Mouse (Mus musculus) heart, embryonic 11.5 days (tissue): ENCODE results near the gene En1. TPM values are rescaled to one million over a fixed set of nuclear protein-coding genes. Genes with fewer than 3 reads are reported as not detected.

Experiments used
- ATAC-seq: fragments of 200-750 bp; cut with Nextera tagmentation; replicated peaks from 2 replicates; pipeline ENCODE4 v1.8.0; 2017; ENCODE audit warnings: moderate library complexity; ENCODE audit not compliant: insufficient number of reproducible peaks, low FRiP score, low TSS enrichment
- H3K27ac ChIP-seq: fragments of 300-500 bp; sonication (generic); 2 replicates; pipeline ENCODE4 v1.5.1; 2014; ENCODE audit warnings: mild to moderate bottlenecking, low read depth, low read length
- H3K27me3 ChIP-seq: fragments of 300-500 bp; sonication (generic); 2 replicates; pipeline ENCODE4 v1.6.1; 2014; ENCODE audit warnings: mild to moderate bottlenecking, low read length, mixed read lengths; ENCODE audit not compliant: control insufficient read depth, insufficient read depth
- H3K36me3 ChIP-seq: fragments of 300-500 bp; sonication (generic); 2 replicates; pipeline ENCODE4 v1.6.1; 2014; ENCODE audit warnings: mild to moderate bottlenecking, low read length, moderate library complexity, mixed read lengths; ENCODE audit not compliant: control insufficient read depth, insufficient read depth
- H3K4me1 ChIP-seq: fragments of 300-500 bp; sonication (generic); 2 replicates; pipeline ENCODE4 v1.6.1; 2014; ENCODE audit warnings: low read length; ENCODE audit not compliant: control insufficient read depth, insufficient read depth
- H3K4me2 ChIP-seq: fragments of 300-500 bp; sonication (generic); 2 replicates; pipeline ENCODE4 v1.6.1; 2014; ENCODE audit warnings: mild to moderate bottlenecking, moderate library complexity
- H3K4me3 ChIP-seq: fragments of 300-500 bp; sonication (generic); 2 replicates; pipeline ENCODE4 v1.5.1; 2014; ENCODE audit warnings: low read depth, low read length
- H3K9ac ChIP-seq: fragments of 300-500 bp; sonication (generic); 2 replicates; pipeline ENCODE4 v1.6.1; 2014; ENCODE audit warnings: mild to moderate bottlenecking, low read depth, low read length, moderate library complexity
- H3K9me3 ChIP-seq: fragments of 300-500 bp; sonication (generic); replicated peaks from 2 replicates; pipeline ENCODE4 v1.6.1; 2016; ENCODE audit warnings: low read length; ENCODE audit not compliant: control insufficient read depth
- WGBS: fragments of 180-500 bp; shearing (Covaris S2); extraction: QIAGEN DNeasy Blood & Tissue Kit; methylation state at CpG from one replicate; pipeline ENCODE4 v1.1.7; 2014; ENCODE audit not compliant: insufficient replicate concordance; 5-methylcytosine and 5-hydroxymethylcytosine counted together
- polyA plus RNA-seq: library from polyadenylated mRNA; unstranded; fragments of >200 nt; fragmentation: Nextera tagmentation; extraction: Ambion mirVana; gene quantifications from 2 replicates; pipeline ENCODE4 v1.2.1, GENCODE M21; 2014

The En1 gene
- polyA plus RNA-seq, 1 experiment from 2014 or later, result not detected

DNA sequence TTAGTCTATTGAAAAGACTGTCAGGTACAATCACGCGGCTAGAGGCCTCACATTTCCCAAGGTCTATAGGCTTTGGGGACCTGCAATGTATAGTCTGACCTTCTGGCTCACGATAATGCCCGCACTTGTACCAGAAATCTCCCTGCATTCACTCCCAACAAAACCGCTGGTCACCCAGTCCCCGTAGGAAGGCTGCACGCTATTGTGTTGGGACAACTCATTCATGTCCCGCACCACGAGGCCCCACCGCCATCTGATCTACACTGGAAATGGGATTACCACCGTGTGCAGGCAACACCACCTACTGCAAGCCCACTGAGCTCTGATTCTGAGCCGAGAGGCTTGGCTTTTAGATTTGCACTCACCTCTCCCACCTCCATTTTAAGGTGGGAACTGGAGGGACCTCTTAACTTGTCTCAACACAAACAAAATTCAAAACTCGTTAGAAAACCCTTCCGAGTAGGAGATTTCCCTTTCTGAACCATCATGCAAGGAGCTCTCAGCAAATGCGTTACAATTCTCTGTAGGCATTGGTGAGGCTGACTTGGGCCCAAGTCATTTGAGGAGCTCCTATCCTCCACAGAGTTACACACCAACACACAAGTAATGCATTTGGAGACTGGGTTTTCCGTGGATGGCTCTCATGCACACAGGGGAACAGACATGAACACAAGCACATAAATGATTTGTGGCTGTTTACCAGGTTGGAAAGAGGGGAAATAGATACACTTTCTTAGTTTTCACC, 3.9 kb upstream of the En1 start:
- 2% methylated on average over 16 of the region's 16 CpGs for WGBS

DNA sequence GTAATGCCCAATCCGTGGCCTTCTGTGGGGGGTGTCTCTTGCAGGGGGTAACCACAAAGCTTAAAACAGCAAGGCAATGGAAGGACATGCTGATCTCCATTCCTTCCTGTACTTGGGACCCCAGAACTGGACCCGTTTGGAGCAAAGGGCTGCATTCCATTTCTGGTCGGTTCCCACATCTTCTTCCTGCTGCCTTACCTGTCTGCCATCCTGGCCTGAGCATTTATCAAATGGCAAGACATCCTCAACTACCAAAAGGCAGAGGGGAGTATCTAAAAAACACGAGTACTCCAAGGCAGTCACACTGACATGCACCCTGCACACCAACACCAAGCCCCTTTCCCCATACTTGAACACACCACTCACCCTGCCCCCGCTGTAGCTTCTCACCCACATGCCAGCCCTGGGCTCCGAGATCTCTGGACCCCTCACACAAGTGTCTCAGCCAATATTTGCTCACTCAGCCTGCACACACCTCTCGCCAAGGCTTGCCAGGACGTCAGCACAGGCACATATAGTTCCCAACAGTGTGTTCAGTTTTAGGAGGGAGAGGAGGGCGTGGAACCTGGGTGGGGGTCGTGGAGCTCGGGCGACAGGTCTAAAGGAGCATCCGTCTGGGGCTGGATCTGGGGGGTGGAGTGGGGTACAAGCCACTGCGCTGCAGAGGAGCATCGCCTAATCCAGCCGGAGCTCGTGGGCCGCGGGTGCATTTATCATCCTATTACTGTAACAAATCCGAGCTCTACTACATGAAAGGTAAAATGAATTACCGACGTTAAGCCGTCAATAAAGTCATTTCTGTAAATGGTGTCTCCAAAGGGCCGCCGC, 2.7 kb upstream of the En1 start:
- no peak overlapping the region for H3K4me3 ChIP-seq
- no peaks in the 10 kb centered on the region for H3K9me3 ChIP-seq
- 1% methylated on average over 25 of the region's 25 CpGs for WGBS
- no peaks in the 10 kb centered on the region for H3K36me3 ChIP-seq
- H3K27ac ChIP-seq, result no peak overlapping the region
- ATAC-seq, result no peak
- no peak overlapping the region for H3K4me2 ChIP-seq
- H3K27me3 ChIP-seq, result peaks cover 97% of the 10 kb centered on the region
- H3K4me1 ChIP-seq, result peaks cover 7% of the 10 kb centered on the region
- H3K9ac ChIP-seq, result no peak overlapping the region

More for the DNA sequence above, 3.9 kb upstream of the En1 start:
- peaks cover 97% of the 10 kb centered on the region for H3K27me3 ChIP-seq
- no peak overlapping the region for H3K4me3 ChIP-seq
- no peaks in the 10 kb centered on the region for H3K36me3 ChIP-seq
- H3K9ac ChIP-seq, result no peak overlapping the region
- H3K9me3 ChIP-seq, result no peaks in the 10 kb centered on the region
- H3K27ac ChIP-seq, result no peak overlapping the region
- H3K4me1 ChIP-seq, result peaks cover 6% of the 10 kb centered on the region
- ATAC-seq, result no peak
- no peak overlapping the region for H3K4me2 ChIP-seq

DNA sequence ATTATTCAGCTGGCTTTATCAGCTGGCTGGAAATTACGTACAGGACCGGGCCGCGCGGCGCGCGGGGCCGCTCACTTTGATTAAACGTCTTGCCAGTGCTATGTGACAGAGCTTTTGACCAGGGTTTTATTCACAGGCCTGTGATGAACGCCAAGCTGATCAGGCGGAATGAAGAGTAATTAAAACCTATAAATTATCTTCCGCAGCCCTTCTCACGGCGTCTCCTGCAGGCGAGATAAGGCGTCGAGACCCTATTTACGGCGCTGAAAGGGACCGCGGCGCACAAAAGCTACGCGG, 2.1 kb upstream of the En1 start:
- ATAC-seq, result no peak
- H3K4me1 ChIP-seq, result peaks cover 8% of the 10 kb centered on the region
- no peak overlapping the region for H3K4me3 ChIP-seq
- H3K36me3 ChIP-seq, result no peaks in the 10 kb centered on the region
- WGBS, result under 1% methylated on average over 25 of the region's 25 CpGs
- H3K9ac ChIP-seq, result no peak overlapping the region
- H3K4me2 ChIP-seq, result no peak overlapping the region
- no peak overlapping the region for H3K27ac ChIP-seq
- peaks cover 97% of the 10 kb centered on the region for H3K27me3 ChIP-seq
- H3K9me3 ChIP-seq, result no peaks in the 10 kb centered on the region

DNA sequence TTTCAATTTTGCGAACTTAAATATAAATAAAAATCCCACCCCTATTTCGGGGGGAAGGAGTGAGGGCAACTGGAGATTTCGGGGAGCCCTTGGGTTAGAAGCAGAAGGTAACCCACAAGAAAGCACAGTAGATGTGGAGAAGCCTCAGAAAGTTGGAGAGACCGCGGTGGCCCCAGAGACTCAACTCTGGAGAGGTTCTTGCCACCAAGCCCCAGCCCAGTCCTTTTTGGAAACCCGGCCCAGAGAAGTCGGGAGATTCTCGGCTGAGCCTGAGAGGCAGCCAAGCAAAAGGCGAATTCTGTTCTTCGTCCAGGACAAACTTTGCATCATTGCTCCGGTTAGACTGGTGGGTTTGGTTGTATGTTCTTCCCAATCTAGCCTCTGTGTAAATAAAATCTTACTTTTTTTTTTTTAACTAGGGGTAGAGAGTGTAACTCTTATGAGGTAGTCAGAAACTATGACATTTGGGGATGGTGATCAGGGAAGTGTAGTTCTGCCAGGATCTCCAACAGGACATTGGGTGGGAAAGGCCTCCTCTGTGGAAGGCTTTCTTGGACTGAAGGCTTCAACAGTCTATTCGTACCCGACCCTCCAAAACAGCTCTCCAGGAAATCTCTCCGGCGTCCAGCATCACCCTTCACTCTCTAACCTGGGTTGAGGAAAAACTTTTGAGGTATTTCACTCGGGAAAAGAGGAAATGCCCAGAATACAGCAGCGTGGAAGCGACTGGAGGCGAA, 1.5 kb upstream of the En1 start:
- Histone ChIP-seq H3K4me2 (no peak overlapping the region), H3K36me3 (no peaks in the 10 kb centered on the region), H3K27ac (no peak overlapping the region), H3K27me3 (peaks cover 97% of the 10 kb centered on the region), H3K9me3 (no peaks in the 10 kb centered on the region), H3K9ac (no peak overlapping the region), H3K4me1 (peaks cover 8% of the 10 kb centered on the region), H3K4me3 (no peak overlapping the region)
- WGBS, result under 1% methylated on average over 19 of the region's 19 CpGs
- no peak for ATAC-seq

DNA sequence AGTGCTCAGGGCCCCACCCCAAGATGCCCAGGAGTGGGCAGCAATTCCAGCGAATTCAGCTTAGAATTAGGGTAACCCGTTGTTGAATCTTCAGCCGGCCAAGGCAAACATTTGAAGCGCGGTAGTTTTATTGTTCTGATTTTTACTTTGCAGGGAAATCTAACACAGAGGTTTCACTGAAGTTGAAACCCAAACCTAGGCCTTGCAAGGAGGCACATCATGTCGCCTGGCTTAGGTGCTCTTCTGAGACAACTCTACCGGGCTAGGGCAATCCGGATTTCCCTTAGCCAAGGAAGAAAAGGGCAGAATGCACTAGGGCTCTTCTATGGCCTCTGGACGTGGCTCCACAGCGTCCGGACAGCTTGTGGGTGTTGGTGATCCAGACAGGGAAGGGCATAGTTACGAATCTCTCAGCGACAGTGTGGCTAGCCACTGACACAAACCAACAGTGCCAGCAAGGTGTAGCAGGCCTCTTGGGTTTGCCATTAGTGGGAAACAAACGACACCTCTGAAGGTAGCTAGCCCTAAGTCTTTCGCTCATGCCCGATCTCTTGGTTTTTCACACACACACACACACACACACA, 873 bp upstream of the En1 start:
- no peaks in the 10 kb centered on the region for H3K9me3 ChIP-seq
- H3K9ac ChIP-seq, result no peak overlapping the region
- no peak overlapping the region for H3K4me2 ChIP-seq
- under 1% methylated on average over 16 of the region's 16 CpGs for WGBS
- H3K4me1 ChIP-seq, result peaks cover 8% of the 10 kb centered on the region
- no peak for ATAC-seq
- H3K36me3 ChIP-seq, result no peaks in the 10 kb centered on the region
- peaks cover 97% of the 10 kb centered on the region for H3K27me3 ChIP-seq
- H3K27ac ChIP-seq, result no peak overlapping the region
- H3K4me3 ChIP-seq, result no peak overlapping the region

DNA sequence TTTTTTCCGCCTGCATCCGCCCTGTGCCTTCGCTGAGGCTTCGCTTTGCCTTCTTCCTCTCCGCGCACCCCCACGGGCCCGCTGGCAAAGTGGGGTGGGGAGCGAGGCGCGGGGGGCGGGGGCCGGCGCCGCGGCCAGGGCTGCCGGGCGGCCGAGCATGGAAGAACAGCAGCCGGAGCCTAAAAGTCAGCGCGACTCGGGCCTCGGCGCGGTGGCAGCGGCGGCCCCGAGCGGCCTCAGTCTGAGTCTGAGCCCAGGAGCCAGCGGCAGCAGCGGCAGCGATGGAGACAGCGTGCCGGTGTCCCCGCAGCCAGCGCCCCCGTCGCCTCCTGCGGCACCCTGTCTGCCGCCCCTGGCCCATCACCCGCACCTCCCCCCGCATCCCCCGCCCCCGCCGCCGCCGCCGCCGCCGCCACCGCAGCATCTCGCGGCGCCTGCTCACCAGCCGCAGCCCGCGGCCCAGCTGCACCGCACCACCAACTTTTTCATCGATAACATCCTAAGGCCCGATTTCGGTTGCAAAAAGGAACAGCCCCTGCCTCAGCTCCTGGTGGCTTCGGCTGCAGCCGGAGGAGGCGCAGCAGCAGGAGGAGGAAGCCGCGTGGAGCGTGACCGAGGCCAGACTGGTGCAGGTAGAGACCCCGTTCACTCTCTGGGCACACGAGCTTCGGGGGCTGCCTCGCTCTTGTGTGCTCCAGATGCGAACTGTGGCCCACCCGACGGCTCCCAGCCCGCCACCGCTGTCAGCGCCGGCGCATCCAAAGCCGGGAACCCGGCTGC, 848 bp downstream of the En1 start:
- Histone ChIP-seq H3K9ac (peak overlapping the region; percentile 46; the same call in 1 of the 2 replicates), H3K4me1 (peaks cover 10% of the 10 kb centered on the region), H3K36me3 (no peaks in the 10 kb centered on the region), H3K9me3 (no peaks in the 10 kb centered on the region), H3K4me3 (peak overlapping the region; percentile 56), H3K27ac (no peak overlapping the region), H3K27me3 (peaks cover 96% of the 10 kb centered on the region), H3K4me2 (peak overlapping the region; percentile 87)
- no peak; the same call in 1 of the 2 replicates for ATAC-seq
- WGBS, result under 1% methylated on average over 68 of the region's 83 CpGs

DNA sequence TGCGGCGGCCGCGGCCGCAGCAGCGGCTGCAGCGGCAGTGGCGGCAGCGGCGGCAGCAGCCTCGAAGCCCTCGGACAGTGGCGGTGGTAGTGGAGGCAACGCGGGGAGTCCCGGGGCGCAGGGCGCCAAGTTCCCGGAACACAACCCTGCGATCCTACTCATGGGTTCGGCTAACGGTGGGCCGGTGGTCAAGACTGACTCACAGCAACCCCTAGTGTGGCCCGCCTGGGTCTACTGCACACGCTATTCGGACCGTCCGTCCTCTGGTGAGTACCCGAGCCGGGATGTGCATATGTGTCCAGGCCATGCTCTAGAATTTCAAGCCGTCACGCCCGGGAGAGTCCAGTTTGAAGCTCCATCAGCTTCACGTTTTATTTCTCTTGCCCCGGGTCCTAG, 1.4 kb downstream of the En1 start:
- H3K9ac ChIP-seq, result no peak overlapping the region
- under 1% methylated on average over 22 of the region's 35 CpGs for WGBS

More for the DNA sequence above, 1.4 kb downstream of the En1 start:
- H3K27me3 ChIP-seq, result peaks cover 96% of the 10 kb centered on the region
- no peaks in the 10 kb centered on the region for H3K9me3 ChIP-seq
- peak overlapping the region; percentile 56 for H3K4me3 ChIP-seq
- H3K27ac ChIP-seq, result no peak overlapping the region
- no peak for ATAC-seq
- peaks cover 10% of the 10 kb centered on the region for H3K4me1 ChIP-seq
- peak overlapping the region; percentile 87 for H3K4me2 ChIP-seq
- no peaks in the 10 kb centered on the region for H3K36me3 ChIP-seq
